Mouse (Mus musculus): ENCODE results near the gene Fli1.

The Fli1 gene

DNA sequence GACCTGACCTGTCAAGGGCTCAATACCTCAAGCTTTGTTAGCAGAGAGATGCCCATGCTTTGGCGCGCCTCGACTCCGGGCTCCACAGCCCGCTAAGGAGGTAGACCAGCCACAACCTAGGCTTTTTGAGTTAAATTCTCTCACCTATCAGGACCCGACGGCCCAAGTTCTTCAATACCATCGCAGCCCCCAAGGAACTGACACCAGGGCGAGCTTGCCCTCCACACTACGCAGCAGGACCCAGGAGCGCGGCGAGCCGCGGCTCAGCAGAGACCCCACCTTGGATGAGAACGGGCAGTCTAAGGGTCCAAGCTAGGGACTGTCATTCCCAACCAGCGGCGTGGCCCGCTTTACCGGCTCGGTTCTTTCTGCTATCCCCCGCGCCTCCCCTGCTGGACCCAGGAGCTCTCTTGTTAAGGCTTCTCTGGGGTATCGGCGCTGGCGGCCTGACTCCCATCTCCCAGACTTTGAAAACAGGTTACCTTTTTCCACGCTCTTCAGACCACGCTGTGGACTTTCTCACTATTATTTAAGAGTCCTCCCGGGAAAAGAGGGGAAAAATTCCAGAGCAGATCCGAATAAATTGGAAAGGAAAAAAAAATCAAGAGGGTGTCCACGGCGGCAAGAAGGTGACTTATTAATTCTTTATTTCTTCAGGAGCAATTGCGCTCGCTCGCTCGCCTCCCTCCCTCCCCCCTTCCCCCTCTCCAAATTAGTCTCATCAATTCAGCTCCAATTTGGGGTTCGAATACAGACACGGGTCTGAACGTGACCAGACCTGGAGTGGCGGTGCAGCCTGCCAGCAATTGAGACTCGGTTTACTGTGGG is at the start of gene Fli1:
Gene Fli1 (minus strand): TSS at position 650 of the 828 bp plus-strand sequence.
- DNase-seq (ENCODE audit: low spot score), result peak; percentile 59

DNA sequence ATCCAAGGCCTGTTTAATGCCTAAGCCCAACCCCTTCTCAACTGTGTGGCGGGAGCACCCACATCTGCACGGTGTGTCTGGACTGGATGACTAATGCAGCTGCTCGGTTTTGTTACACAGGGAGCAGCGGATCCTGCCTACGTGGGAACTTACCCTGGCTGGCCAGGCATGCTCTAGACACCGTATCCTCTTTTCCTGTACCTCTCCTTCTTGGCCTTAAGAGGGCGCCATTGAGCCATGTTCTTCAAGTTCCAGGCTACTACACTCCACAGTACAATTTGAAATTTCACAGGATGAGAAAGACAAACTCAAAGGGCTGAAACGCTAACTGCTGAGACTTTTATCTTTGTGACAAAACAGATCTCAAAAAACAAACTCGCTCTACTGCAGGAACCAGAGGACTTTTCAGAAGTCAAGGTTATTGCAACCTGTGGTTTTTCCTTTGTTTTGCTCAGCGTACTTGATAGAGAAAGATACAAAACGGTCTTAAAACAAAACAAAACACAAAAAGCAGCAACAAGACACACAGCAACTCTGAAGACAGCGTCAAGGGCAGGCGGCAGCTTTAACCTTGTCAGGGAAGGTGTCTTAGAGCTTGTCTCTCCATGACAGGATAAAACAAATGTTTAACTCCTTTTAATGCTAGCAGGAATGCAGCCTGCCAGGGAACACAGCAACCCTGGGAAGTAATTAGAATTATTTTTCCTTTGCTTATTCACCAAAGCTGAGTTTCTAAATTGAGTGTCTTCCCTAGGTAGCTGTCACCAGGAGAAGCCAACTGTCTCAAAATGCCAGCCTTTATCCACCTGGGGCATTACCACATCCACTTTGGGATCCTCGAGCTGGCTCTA is 49.3 kb upstream of the Fli1 start:
- peak; percentile 96 for DNase-seq (ENCODE audit: low spot score)

DNA sequence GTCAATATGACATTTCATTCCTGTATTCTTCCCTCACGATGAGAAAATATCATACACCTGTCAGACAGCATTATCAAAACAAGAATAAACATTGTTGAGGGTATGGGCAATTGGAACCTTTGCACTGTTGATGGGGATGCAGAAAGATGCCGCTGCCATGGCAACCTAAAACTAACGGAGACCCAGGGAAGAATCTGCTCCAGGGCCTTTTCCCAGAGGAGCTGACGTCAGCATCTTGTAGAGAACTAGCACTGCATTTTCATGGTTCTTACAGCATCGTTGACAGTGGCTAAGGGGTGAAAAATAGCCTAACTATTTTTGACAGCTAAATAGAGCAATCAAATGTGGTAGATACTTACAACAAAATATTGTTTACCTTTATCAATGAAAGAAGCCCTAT is 47.9 kb upstream of the Fli1 start:
- peak; percentile 25 for DNase-seq (ENCODE audit: low spot score)

DNA sequence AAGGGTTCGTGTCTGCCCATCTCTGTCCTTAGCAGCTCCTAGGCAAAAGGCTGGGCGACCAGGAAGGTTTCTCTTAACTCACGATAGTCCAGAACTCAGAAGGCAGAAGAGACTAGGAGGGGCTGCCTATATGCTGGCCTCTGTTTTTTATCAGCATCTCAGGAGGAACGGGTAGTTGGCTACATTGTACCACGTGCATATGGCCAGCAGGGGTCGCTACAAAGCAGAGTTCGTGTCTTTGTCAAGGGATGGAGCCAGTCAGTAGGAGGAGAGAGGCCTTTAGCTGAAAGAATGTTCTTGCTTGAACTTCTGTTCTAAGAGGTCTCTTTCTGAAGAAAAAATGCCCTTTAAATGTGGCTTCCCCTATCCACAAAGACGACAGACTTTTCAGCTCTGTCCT is 47.2 kb upstream of the Fli1 start:
- DNase-seq (ENCODE audit: low spot score), result peak; percentile 95

DNA sequence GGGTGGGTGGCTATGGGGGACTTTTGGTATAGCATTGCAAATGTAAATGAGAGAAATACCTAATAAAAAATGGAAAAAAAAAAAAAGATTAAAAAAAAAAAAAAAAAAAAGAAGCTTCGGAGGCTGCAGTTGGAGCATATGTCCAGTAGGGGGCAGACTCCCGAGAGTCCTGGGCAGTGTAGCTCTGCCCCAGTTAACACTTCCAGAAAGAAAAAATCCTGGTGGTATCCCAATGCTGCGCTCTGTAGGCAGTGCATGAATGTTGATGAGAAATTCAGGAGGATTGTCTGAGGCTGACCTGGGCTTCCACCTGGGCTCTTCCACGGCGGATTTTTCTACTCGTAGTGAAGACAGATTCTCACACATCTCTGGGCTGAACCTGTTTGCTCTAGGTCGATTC is 42.7 kb upstream of the Fli1 start:
- DNase-seq (ENCODE audit: low spot score), result no peak

DNA sequence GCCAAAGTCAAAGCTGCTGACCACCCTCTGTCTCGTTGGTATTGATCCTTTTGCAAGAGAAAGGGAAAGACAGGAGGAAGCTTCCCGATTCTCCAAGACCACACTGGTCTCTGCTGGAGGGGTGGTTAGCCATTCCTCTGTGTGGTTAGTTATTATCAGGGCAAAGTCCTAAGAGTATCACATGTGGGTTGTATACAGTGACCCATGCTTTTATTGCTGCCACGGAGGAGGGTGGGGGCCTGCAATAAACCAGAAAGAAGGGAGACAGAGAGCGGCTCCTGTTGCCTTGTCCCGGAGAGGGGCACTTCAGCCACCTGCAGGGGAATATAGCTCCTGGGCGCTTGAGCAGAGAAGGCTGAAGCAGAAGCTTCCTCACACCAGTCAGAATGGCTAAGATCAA is 41.2 kb upstream of the Fli1 start:
- no peak for DNase-seq (ENCODE audit: low spot score)

DNA sequence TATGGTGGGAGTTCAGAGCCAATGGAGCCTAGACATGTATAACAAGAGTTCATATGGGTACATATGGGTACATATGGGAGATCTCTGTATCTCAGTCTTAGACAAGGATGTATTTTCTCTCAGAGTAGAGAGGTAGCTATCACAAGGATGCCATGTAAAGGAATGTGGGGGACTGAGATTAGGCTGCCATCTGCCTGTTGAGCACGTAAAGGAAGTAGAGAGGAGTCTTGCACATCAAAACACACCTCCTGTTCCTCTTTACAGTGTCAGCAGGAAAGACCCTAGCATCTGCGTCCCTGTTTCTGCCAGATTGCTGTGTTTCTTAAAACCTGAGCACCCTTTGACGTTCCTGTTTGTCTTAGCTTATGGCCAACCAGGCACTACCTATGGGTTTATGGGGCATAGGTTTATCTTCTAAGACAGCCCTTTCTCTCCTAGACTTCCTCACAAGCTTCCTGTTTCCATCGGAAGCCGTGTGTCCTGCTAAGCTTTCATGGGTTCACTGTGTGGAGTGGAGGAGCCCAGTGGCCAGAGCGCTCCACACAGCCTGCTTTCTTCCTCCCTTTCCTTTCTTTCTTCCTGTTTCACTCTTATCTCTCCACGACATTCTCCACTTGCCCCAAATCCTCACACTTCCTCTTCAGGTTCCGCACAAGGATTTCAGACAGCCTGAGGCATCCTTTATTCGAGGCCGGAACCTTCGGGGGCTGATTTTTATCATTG is 39.4 kb upstream of the Fli1 start:
- no peak for DNase-seq (ENCODE audit: low spot score)

DNA sequence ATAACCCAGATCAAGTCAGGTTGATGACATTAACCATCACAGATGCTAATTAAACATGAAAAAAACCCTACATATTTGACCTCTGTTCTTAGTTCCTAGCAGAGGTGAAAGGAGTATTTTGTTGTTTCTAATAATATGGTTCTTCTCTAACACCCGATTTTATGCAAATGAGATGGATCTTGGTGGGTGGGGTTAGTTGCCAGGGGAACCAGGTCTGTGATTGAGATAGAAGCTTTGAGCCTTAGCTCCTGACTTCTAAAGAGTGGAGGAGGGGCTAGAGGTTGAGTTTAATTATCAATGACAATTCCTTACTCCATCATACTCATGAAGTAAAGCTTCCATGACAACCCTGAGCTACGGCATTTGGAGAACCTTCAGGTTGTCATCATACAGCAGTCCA is 35.8 kb upstream of the Fli1 start:
- no peak for DNase-seq (ENCODE audit: low spot score)

DNA sequence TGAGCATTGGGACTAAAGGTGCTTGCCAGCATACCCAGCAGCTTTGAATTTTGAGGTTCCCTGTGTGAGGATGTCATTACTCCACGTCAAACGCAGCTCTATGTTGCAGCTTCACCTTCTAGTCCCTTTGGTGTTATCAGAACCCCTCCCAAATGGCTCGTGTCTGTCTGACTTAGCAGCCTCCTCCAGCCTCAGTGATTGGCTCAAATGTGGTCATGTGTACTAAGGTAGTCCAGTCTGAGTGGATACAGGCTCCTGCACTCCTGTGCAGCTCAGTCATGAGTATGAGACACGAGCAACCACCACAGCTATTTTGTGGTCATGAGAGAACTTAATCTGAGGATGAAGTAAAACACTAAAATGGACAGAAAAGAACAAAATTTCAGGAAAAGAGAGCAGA is 31.0 kb upstream of the Fli1 start:
- DNase-seq (ENCODE audit: low spot score), result no peak

DNA sequence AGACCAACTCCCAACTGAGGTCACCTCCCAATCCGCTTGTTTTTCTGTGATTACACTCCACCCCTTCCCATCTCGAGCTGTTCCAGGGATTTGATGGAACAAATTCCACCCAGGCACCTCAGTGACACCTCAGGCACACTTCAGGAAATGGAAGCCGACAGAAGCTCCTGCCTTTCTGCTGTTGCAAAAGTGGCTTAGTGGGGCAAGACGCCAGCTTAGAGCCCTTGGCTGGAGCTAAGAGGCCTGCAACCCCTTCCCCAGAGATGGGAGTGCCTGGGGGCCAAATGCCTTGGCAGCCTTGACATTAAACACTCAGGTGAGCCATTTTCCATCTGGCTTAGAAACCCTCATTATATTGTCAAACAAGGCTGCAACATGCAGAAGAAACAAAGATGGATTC is 29.0 kb upstream of the Fli1 start:
- no peak for DNase-seq (ENCODE audit: low spot score)

DNA sequence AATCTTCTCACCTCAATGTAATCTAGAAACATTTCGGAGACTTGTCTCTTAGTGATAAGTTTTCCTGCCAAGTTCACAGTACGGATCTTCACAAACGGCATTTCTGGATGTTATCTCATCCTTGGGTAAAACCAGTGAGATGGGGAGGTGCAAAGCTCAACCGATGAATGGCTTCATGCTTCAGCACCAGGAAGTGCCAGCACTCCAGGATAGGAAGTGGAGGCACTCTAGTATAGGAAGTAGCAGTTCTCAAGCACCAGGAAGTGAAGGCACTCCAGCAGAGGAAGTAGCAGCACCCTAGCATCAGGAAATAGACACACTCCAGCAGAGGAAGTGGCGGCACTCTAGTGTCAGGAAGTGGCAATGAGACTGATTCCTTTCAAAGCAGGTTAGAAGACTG is 27.9 kb upstream of the Fli1 start:
- no peak for DNase-seq (ENCODE audit: low spot score)

DNA sequence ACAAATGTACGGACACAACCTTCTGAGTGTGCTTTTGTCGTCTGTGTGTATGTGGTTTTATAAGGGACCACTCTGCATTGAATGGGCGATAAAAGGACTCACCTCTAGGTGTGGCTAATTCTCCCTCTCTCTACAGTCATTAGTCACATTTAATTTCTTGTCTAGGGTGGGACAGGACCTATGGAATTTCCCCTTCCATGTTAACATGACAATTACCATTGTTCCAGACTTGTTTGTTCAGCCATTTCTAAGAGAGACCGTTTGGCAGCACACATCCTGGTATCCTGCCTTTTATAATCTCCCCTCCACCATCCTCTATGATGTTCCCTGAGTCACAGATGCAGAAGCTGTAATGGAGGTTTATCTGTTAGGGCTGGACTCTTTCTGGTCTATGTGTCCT is 26.6 kb upstream of the Fli1 start:
- no peak for DNase-seq (ENCODE audit: low spot score)

DNA sequence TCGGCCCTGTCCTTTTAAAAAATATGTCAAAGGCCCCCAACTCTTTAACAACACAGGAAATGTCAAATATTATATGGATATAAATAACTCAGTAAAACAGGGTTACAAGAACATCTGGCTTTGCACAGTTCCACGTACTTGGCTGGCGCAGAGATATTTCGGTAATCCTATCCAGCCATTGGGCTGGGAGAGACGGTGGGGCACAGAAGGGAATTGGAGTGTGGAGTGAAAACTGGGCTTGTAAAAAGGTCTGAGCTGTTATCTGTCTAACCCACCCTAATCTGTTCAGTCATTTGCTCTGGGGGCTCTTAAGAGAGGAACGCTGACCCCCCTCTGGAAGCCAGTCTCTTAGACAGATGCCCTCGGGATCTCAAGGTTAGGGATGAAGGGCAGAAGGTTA is 24.9 kb upstream of the Fli1 start:
- DNase-seq (ENCODE audit: low spot score), result no peak

DNA sequence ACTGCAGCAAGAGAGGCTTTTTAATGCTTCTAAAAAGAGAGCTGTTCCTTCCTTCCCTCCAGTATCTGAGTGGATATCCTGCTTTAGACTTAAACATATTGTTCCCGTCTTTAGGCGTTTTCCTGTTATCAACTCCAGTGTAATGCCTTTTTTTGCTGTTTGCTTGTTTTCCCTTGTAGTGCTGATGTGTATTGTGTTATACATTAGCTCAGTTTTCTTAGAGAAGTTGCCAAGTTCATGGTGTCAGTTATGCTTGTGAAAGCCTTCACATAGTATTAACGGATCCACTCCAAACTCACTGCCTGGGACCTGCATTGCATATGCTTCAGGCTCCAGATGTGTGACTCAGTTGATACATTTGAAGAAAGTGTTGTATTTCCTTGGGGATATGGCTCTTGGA is 22.6 kb upstream of the Fli1 start:
- no peak for DNase-seq (ENCODE audit: low spot score)

DNA sequence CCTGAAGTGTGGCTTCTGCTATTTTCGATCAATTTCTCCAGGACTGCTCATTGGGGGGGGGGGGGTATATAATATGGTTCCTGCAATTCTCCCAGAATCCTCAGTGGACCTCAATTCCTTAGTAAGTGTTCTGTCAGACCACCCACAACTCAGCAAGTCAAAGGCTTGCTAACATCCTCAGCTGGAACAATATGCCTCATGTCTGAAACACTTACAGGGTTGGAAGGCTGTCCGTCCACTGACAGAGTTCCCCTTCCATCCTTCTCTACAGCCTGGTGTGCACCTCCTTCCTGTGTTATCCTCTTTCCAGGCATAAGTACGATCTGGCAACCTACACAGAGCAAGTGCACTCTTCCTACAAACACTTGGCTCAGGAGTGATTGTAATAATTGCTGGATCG is 20.2 kb upstream of the Fli1 start:
- DNase-seq (ENCODE audit: low spot score), result no peak

DNA sequence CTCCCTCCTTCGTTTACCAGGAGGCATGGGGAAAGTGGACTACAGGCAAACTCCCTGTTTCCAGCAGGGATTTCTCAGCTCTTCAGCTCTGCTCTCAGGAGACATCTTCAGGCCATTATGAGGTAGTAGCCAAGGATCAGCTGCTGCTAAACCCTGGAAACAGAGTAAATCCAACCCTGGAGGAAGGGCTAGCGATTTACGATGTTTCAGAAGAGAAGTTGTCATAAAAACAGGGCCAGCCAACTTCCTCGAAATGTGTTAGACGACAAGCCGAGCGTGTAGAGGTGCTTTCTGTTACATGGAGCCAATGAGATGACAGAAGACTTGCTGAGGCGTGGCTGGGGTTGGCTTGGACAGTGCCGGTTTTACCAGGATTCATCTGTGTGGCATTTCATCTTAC is 19.7 kb upstream of the Fli1 start:
- no peak for DNase-seq (ENCODE audit: low spot score)

DNA sequence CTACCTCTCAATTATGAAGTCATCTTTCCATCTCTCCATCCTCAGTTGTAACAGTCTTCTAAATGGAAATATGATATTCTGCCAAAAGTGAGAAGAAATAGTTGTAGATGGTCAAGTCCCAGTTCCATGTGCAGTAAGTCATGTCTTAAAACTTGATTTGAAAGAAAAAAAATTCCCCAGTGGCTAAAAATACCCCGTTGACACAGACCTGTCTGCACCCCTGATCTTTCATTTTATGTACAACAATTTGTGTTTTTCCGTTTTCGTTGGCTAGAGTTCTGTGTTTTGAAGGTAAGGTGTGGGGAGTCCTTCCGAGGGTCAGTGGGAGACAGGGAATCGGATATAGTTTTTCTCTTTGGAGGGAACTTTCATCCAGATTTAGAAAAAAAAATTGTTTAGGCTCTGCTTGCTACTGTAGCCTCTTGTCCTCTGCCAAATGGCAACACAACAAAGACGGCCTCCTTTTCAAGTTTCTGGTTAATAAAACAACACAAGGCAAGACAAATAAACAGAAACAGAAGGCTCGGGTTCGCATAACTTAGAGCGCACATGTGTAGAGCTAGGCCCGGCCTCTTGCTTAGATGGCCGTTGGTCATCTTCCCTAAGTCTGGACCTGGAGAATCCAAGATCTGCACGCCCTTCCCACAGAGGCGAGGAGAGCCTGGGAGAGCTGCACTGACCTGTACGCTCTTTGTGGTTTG is 18.7 kb upstream of the Fli1 start:
- no peak for DNase-seq (ENCODE audit: low spot score)

DNA sequence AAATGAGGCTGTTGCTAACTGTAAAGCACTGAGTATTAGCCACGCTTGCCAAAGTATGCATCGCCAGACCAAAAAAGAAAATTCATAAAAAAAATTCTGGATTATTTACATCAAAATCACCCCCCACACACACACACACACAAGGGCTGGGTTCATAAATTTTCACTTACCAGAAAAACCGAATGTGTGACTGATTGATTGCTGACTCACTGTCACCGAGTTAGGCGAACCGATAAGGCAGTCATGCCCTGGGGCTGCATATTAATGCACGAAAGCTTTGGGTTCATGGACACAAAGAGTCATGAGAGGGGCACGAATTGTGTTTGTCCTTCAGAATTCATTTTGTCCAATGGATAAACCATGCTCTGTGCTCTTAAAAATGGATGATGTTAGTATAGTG is 17.2 kb upstream of the Fli1 start:
- no peak for DNase-seq (ENCODE audit: low spot score)

DNA sequence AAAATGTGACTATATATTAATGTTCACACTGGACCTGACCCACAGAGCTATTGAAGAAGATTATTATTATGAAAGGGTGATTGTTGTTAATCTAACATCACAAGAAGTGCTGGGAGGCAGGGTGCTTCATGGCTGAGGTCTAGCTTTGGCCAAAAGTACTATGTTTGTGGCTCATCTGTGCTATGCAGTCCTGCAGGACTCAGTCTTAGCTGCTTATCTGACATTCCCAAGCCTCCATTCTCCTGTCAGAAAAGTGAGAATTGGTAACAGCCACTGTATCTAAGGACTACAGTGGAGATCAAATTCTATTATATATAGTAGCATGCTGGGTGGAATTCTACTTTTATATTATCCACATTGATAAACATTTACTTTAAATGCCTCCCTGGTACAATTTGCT is 16.8 kb upstream of the Fli1 start:
- DNase-seq (ENCODE audit: low spot score), result no peak

DNA sequence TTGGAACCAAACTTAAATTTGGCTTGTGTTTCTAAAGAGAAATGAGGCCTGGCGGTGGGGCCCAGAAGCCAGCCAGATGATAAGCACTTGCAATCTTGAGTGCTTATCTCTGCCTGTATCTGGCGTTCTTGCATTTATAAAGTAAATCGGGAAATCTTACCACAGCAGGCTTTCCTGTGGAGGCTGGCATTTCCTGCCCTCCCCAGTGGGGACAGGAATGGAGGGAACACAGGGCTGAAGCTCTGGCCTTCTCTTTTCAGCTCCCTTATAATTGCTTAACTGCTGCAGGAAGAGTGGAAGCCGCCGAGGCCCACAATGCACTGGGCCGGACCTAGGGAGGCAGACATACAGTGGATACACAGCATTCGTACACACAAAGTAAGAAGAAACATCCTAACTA is 13.7 kb upstream of the Fli1 start:
- no peak for DNase-seq (ENCODE audit: low spot score)

DNA sequence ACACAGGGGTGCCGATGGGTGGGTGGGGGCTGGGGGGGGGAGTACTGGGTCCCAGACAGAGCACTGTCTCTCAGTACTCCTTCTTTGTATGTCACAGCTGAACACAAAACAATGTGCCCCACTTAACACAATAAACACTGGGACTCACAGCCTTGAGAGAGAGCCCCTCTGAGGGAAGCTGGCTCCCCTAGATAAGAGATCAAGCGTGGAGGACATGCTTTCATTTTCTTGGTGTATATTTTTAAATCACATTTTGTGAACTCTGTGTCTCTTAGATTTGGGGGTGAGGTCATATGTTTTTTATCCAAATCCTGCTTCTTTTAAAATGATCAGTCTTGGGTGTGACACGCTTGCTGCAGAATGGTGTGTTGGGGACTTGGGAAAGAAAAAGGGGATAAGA is 12.6 kb upstream of the Fli1 start:
- no peak for DNase-seq (ENCODE audit: low spot score)

DNA sequence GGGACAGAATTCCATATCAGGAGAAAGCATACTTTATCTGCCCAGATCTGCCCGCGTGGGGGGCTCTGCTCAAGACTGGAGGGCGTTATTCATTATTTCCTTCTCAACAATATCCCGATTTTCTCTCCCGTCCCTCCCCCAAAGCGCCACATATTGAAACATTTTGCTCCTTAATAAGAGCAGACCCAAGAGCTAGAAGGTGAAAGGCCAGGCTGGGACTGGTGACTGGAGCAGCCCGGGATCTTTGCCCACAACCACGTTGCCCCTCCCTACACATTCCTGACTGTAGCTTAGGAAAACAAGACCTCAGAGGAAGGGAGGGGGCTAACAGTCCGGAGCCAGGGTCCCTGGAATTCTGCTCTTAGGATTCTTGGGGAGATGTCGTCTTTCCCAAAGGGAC is 7.9 kb upstream of the Fli1 start:
- DNase-seq (ENCODE audit: low spot score), result peak; percentile 85

Measured in embryo, embryonic 10.5 days (tissue).